Mouse (Mus musculus) erythroid progenitor cell, adult 5-6 weeks (primary cell): ENCODE data around the gene Ehbp1. TPM values are rescaled to one million over a fixed set of nuclear protein-coding genes. Genes with fewer than 3 reads are reported as not detected.

Experiments used
- ATAC-seq: replicated peaks from 2 replicates; pipeline ENCODE4 v1.8.0; 2016; ENCODE audit warnings: moderate number of reproducible peaks, mild to moderate bottlenecking, moderate TSS enrichment, inconsistent platforms; ENCODE audit not compliant: poor library complexity, low FRiP score, severe bottlenecking
- total RNA-seq, 2 experiments: library from RNA; stranded (forward) in 1 of 2; stranded (reverse) in 1 of 2; fragments of 150-400 nt in 1 of 2; fragments of 186-747, 209-891 nt in 1 of 2; gene quantifications; 2 replicates each; pipeline versions ENCODE4 v1.2.3 to v1.2.4; 2015 to 2017; ENCODE audit warnings: low replicate concordance in 2 of 2

Ehbp1 gene
- 2.9 TPM in 1 of 2 replicates, not detected in the other for total RNA-seq (2015; ENCODE audit: low replicate concordance)
- total RNA-seq (2017; ENCODE audit: low replicate concordance) = 1.4 and 3.7 TPM in 2 replicates

- ATAC-seq = no peak
These were observed at the start of gene Ehbp1 for GRCm38 (mm10) chr11:22342242-22343207. Gene Ehbp1, minus strand, starts transcription at chr11:22342292.

GRCm38 (mm10) chr11:22387472-22388098 lies 45.5 kb upstream of the Ehbp1 start:
- ATAC-seq = no peak

- no peak for ATAC-seq
These were observed 41.4 kb upstream of the Ehbp1 start for GRCm38 (mm10) chr11:22383532-22383931.

DNA sequence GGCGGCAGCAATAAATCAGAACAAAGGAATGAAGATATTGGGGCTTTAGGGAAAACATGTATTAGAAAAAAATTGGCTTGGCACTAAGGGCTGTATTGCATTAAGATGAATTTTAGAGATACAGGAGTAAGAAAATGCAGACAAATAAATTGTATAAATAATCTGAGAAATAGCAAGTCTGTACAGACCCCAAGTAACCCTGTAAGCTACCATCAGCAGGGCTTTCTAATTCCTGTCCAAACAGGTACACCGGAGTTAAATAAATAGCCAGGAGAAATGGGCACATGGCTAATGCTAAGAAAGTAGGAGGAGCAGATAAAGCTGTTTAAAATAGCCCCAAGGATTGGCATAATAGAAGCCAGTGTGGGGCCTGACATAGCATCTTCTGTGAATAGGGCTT lies 32.7 kb upstream of the Ehbp1 start:
- no peak for ATAC-seq

DNA sequence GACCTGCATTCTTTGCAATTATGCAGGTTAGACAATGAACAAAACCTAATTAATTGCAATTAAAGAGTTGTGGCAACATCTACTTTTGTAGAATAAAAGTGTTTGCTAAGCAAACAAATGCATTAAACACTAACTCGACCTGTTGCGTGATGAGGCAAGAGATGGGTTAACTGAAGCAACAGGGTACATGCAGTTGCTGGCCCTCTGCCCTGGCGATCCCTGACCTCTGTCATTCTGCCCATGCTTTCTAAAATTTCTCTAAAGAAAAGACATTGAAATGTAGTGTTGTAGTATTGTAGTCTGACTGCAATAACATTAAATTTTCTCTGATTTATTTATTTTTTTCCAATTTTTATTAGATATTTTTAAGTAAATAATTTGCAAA lies 31.2 kb upstream of the Ehbp1 start:
- no peak for ATAC-seq

- ATAC-seq = no peak
These were observed 30.7 kb upstream of the Ehbp1 start for GRCm38 (mm10) chr11:22372609-22373289.

DNA sequence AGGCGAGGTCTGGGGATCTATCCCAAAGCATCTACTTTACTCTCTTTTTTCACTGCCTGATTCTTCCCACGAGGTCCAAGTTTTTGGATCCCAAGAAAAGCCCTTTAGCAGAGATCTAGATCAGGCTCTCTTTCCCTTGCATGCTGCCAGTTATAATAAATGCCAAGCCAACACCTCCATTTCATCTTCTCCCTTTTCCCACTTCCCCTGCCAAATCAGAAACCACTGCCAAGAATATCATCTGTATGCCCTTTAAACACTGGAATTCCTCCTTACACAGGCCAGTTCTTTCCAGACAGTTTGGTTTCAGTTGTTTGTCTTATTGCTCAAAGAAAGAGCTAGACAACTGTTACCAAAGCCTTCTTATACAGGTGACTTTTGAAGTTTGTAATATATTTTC lies 27.7 kb upstream of the Ehbp1 start:
- no peak for ATAC-seq

GRCm38 (mm10) chr11:22368621-22369020 lies 26.5 kb upstream of the Ehbp1 start:
- no peak for ATAC-seq

DNA sequence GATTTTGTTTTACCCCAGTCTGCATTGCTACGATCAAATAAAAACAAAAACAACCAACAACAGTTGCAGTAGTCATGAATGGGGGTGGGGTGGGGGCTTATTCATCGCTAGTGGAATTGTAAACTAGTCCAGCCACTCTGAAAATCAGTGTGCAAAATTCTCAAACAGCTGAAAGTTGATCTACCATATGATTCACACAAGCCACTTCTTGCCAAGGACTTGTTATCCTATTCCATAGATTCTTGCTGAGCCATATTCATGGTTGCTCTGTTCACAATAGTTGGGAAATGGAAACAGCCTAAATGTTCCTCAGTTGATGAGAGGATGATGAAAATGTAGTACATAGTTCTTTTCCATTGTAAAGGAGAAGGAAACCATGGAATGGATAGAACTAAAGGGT lies 24.4 kb upstream of the Ehbp1 start:
- ATAC-seq = no peak

- ATAC-seq = no peak
These were observed 12.0 kb upstream of the Ehbp1 start for GRCm38 (mm10) chr11:22353962-22354621.

DNA sequence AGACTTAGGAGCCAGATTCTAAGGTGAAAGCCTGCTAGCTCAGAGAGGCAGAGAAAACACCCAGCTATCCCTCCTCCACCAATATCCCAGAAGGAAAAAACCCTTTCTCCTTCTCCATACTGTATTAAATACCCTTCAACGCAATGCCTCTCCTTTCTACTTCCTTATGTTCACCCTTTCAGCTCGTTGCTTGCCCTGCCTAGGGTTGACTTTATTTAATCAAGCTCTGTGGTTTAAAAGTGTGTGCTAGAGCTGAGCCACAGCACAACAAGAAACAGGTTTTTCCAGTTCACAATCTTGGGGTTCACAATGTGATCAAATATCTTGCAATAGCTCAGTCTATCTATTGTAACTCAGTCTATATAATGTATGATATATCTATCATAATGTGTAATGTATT lies 7.9 kb upstream of the Ehbp1 start:
- ATAC-seq = no peak

DNA sequence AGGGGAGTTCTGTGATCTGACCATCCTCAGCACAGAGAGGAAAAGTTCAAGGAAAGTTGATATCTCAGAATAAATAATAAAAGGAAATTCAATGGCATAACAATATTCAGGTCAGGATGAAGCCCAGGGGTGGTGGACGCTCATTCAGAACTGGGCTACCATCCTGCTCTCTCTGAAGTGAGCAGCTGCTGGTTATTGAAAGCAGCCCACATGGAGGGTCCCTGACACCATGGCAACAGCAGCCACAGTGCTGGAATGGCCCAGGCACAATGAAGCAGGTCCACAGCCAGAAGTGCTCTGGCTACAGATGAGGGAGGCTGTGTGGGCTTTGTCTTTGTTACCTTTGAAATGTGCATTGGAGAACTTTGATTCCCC lies 6.4 kb upstream of the Ehbp1 start:
- ATAC-seq = no peak

- no peak for ATAC-seq
These were observed 5.8 kb upstream of the Ehbp1 start for GRCm38 (mm10) chr11:22347651-22348535.

DNA sequence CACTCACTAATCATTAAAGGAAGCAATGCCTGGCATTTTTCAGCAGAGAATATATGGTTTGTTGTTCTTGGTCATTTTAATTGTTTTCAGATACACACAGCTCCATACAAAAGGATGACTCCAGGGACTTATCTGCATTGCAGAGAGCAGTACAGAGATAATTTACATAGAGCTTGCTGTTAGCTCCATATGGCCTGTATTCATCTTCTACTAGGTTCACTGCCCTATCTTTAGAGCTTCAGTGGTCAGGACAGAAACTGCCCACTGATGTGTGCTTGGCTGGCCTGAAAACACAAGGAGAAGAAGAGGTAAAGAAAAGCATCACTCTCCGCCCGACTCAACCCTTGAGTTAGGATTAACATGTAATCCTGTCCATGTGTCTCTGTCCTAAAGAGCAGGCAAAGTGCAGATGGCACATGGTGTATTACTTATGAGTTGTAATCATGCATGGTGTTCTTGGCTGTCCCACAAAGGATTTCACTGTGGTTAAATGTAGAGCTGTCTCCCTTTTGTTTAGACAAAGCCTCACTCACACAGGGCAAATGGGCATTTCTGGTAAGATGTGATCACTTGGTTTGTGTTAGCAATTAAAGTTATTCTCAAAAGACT lies 14.7 kb downstream of the Ehbp1 start:
- ATAC-seq = no peak

GRCm38 (mm10) chr11:22317824-22318411 lies 24.2 kb downstream of the Ehbp1 start:
- no peak for ATAC-seq

- no peak for ATAC-seq
These were observed 26.3 kb downstream of the Ehbp1 start for GRCm38 (mm10) chr11:22315801-22316200.

DNA sequence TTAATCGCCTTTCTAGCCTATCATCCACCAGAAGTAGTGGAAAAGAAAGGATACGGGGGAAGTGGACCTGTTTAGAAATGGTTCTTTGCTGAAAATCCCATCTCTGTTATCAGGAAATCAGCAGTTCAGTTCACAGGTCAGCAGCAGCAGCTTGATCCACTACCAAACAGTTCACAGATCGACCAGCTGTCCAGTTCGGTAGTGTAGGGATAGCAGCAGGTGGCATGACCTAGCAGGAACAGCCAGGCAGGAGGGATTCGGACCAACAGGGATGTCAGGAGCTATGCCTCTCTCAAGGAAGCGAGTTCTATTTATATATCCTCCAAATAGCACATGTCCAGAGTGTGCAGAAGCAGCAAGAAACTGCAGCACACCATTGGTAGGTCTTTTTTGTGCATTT lies 40.9 kb downstream of the Ehbp1 start:
- ATAC-seq = no peak

DNA sequence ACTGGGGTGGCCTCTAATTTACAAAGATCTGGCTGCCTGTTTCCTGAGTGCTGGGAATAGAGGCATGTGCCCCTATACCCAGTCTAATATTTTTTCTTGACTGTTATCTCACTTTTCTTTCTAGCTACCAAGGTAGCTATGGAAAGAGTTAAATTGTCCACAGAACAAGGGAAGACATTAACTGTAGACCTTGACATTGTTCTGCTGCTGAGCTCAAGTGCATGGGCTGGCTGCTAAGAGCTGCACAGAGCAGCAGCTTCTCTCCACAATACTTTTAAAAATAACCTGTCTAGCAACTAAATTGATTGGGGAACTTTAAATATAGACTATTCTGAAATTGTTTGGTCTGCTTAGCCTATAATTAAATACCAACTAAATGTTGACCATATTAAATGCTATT lies 52.9 kb downstream of the Ehbp1 start:
- no peak for ATAC-seq
